Mouse (Mus musculus) heart, embryonic 16.5 days (tissue): ENCODE results near the gene Col28a1. TPM values are rescaled to one million over a fixed set of nuclear protein-coding genes. Genes with fewer than 3 reads are reported as not detected.
A peak's percentile ranks its signal among the peaks of the same experiment; 100 is the strongest.

ENCODE experiments used
- ATAC-seq: fragments of 200-750 bp; cut with Nextera tagmentation; replicated peaks from 2 replicates; pipeline ENCODE4 v1.8.0; 2017; ENCODE audit warnings: moderate number of reproducible peaks; ENCODE audit not compliant: insufficient read depth, low FRiP score; ENCODE audit errors: extremely low read depth
- H3K27ac ChIP-seq: fragments of 300-500 bp; sonication (generic); 2 replicates; pipeline ENCODE4 v1.5.1; 2014; ENCODE audit warnings: mild to moderate bottlenecking, low read length, control low read depth, moderate library complexity
- H3K27me3 ChIP-seq: fragments of 300-500 bp; sonication (generic); 2 replicates; pipeline ENCODE4 v1.6.1; 2014; ENCODE audit warnings: low read length, mixed read lengths; ENCODE audit not compliant: control insufficient read depth, insufficient read depth
- H3K36me3 ChIP-seq: fragments of 300-500 bp; sonication (generic); 2 replicates; pipeline ENCODE4 v1.6.1; 2014; ENCODE audit not compliant: control insufficient read depth, insufficient read depth
- H3K4me1 ChIP-seq: fragments of 300-500 bp; sonication (generic); 2 replicates; pipeline ENCODE4 v1.6.1; 2014; ENCODE audit warnings: low read length, mixed read lengths; ENCODE audit not compliant: control insufficient read depth, insufficient read depth
- H3K4me2 ChIP-seq: fragments of 300-500 bp; sonication (generic); 2 replicates; pipeline ENCODE4 v1.6.1; 2014; ENCODE audit warnings: low read depth, mild to moderate bottlenecking, control low read depth, low read length
- H3K4me3 ChIP-seq: fragments of 300-500 bp; sonication (generic); 2 replicates; pipeline ENCODE4 v1.5.1; 2014; ENCODE audit warnings: mild to moderate bottlenecking, control low read depth, low read length
- H3K9ac ChIP-seq: fragments of 300-500 bp; sonication (generic); 2 replicates; pipeline ENCODE4 v1.6.1; 2014; ENCODE audit warnings: low read length, control low read depth
- H3K9me3 ChIP-seq: fragments of 300-500 bp; sonication (generic); replicated peaks from 2 replicates; pipeline ENCODE4 v1.6.1; 2016; ENCODE audit warnings: low read length; ENCODE audit not compliant: control insufficient read depth
- WGBS: fragments of 180-500 bp; shearing (Covaris S2); extraction: QIAGEN DNeasy Blood & Tissue Kit; methylation state at CpG from one replicate; pipeline ENCODE4 v1.1.7; 2014; 5-methylcytosine and 5-hydroxymethylcytosine counted together
- polyA plus RNA-seq: library from polyadenylated mRNA; unstranded; fragments of >200 nt; fragmentation: Nextera tagmentation; extraction: Ambion mirVana; gene quantifications from 2 replicates; pipeline ENCODE4 v1.2.1, GENCODE M21; 2015

The Col28a1 gene
- polyA plus RNA-seq, 1 experiment from 2014 or later: 0.17 TPM

DNA sequence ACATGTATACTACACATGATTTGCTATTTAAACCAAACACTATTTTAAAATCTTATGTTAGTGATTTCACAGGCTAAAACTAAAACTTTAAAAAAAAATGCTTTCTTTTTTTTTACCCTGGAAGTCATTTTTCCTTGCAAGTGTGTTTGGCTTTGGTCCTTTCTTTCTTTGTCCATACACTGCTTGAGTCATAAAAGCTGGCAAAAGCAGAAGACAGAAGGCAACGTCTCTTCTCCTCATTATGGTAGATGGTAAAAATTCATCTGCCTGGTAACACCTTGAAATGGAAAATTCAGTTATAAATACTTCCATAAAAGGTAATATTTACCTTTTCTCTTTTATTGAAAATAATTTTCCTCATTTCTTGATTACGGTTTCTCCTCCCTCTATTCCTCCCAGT lies 16.3 kb downstream of the Col28a1 start:
- WGBS: 75% methylated on average over 2 of the region's 2 CpGs

DNA sequence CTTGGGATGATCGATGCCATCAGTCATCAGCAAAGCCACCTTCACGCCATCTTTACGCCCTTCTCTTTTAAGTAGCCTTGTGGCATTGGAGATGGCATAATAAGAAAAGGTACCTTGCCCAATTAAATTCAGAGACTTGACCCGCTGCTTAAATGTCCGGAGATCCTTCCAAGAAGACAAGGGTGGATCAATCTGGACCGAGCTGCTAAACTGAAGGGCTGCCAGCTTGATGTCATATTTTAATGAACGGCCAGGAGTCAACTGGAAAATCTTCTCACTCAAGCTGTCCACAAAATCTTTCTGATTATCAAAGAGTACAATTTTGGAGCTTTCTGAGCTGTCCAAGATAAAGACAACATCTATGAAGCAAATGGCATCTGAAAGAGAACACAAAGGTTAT lies 17.1 kb downstream of the Col28a1 start:
- Histone ChIP-seq H3K9ac (no peak overlapping the region), H3K36me3 (no peaks in the 10 kb centered on the region), H3K4me2 (no peak overlapping the region), H3K27ac (no peak overlapping the region), H3K4me3 (no peak overlapping the region), H3K4me1 (peaks cover 8% of the 10 kb centered on the region), H3K27me3 (no peaks in the 10 kb centered on the region), H3K9me3 (no peaks in the 10 kb centered on the region)
- ATAC-seq: no peak
- 90% methylated on average over 7 of the region's 7 CpGs for WGBS

More for the DNA sequence above, 16.3 kb downstream of the Col28a1 start:
- no peak overlapping the region for H3K27ac ChIP-seq
- no peaks in the 10 kb centered on the region for H3K36me3 ChIP-seq
- H3K9me3 ChIP-seq: no peaks in the 10 kb centered on the region
- no peak for ATAC-seq
- H3K4me3 ChIP-seq: no peak overlapping the region
- H3K9ac ChIP-seq: no peak overlapping the region
- H3K27me3 ChIP-seq: no peaks in the 10 kb centered on the region
- H3K4me1 ChIP-seq: peaks cover 8% of the 10 kb centered on the region
- no peak overlapping the region for H3K4me2 ChIP-seq

GRCm38 (mm10) chr6:8174062-8174461 lies 18.4 kb downstream of the Col28a1 start:
- WGBS: 21% methylated on average over 2 of the region's 2 CpGs
- no peak overlapping the region for H3K9ac ChIP-seq
- no peak overlapping the region for H3K4me3 ChIP-seq
- H3K4me1 ChIP-seq: peaks cover 6% of the 10 kb centered on the region
- no peak overlapping the region for H3K4me2 ChIP-seq
- H3K27ac ChIP-seq: no peak overlapping the region
- ATAC-seq: peak; percentile 72
- H3K36me3 ChIP-seq: no peaks in the 10 kb centered on the region
- no peaks in the 10 kb centered on the region for H3K27me3 ChIP-seq
- H3K9me3 ChIP-seq: no peaks in the 10 kb centered on the region

- H3K36me3 ChIP-seq: no peaks in the 10 kb centered on the region
- WGBS: 78% methylated on average over 1 of the region's 1 CpGs
- no peaks in the 10 kb centered on the region for H3K4me1 ChIP-seq
- H3K9ac ChIP-seq: no peak overlapping the region
- H3K4me3 ChIP-seq: no peak overlapping the region
- no peak for ATAC-seq
- no peaks in the 10 kb centered on the region for H3K27me3 ChIP-seq
- no peak overlapping the region for H3K27ac ChIP-seq
- H3K4me2 ChIP-seq: no peak overlapping the region
- H3K9me3 ChIP-seq: no peaks in the 10 kb centered on the region
Measured at GRCm38 (mm10) chr6:8172101-8172500, 20.3 kb downstream of the Col28a1 start.

DNA sequence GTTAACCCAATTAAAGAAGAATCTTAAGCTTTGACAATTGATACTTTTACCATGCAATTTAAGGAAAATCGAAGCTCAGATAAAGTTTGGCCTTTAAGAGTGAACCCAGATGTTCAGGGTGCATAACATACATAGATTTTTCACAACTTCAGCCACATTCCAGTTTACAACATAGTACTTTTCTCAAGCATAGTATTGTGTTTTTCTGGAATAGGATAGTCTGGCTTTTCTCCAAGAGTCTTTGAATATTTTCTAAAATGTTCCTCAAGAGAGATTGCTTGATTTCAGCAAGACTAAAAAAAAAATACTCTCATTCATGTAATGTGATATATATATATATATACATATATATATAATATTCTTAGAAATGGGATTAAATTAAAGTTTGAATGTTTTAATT lies 27.7 kb downstream of the Col28a1 start:
- ATAC-seq: no peak
- H3K9me3 ChIP-seq: no peaks in the 10 kb centered on the region
- 61% methylated on average over 1 of the region's 1 CpGs for WGBS

GRCm38 (mm10) chr6:8160001-8160400 lies 32.4 kb downstream of the Col28a1 start:
- ATAC-seq: no peak
- WGBS: 68% methylated on average over 2 of the region's 2 CpGs
- H3K27ac ChIP-seq: no peak overlapping the region
- H3K4me1 ChIP-seq: peaks cover 4% of the 10 kb centered on the region; the same call in 1 of the 2 replicates
- H3K9ac ChIP-seq: no peak overlapping the region
- H3K27me3 ChIP-seq: no peaks in the 10 kb centered on the region
- H3K4me3 ChIP-seq: no peak overlapping the region
- no peaks in the 10 kb centered on the region for H3K9me3 ChIP-seq
- H3K4me2 ChIP-seq: no peak overlapping the region
- H3K36me3 ChIP-seq: no peaks in the 10 kb centered on the region

More for the DNA sequence above, 27.7 kb downstream of the Col28a1 start:
- H3K4me3 ChIP-seq: no peak overlapping the region
- H3K9ac ChIP-seq: no peak overlapping the region
- no peaks in the 10 kb centered on the region for H3K27me3 ChIP-seq
- H3K36me3 ChIP-seq: no peaks in the 10 kb centered on the region
- peaks cover 2% of the 10 kb centered on the region; the same call in 1 of the 2 replicates for H3K4me1 ChIP-seq
- no peak overlapping the region for H3K27ac ChIP-seq
- no peak overlapping the region for H3K4me2 ChIP-seq

- H3K4me1 ChIP-seq: peaks cover 4% of the 10 kb centered on the region; the same call in 1 of the 2 replicates
- no peak overlapping the region for H3K4me2 ChIP-seq
- H3K4me3 ChIP-seq: no peak overlapping the region
- no peaks in the 10 kb centered on the region for H3K9me3 ChIP-seq
- H3K36me3 ChIP-seq: no peaks in the 10 kb centered on the region
- no peak overlapping the region for H3K27ac ChIP-seq
- no peak overlapping the region for H3K9ac ChIP-seq
- ATAC-seq: no peak
- H3K27me3 ChIP-seq: no peaks in the 10 kb centered on the region
Measured at GRCm38 (mm10) chr6:8157121-8157520, 35.3 kb downstream of the Col28a1 start.

DNA sequence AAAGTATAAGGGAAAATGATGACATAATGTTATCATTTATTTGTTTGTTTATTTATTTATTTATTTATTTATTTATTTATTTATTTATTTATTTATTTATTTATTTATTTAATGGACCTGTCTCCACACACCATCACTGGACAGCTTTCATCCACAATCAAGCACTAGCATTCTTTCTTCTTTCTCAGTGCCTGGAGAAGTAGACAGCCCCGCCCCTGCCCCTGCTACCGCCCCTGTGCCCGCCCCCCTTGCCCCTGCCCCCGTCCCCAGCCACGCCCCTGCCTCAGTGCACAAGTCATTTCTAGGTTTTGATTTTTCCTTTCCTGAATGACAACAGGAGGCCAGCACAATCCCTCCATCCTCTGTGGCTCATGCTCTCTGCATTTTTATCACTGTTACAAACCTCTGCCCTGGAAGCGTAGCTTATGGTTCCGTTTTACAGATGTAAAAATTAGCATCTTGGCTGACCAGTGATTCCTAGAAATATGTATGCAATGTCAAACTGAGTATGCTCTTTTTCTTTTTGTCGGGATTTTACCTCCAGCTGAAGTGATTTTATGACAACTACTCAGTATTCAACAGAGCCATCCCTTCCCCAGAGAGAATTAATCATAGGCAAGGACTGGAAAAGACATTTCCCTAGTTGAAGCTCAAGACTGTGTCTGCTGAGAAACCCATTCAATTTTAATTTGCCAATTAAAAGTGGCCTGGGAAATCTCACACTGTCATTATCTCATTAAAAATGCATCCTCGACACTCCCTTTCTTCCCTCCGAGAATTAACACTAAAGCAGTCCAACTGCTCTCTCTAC lies 39.7 kb downstream of the Col28a1 start:
- Histone ChIP-seq H3K27ac (no peak overlapping the region), H3K9ac (no peak overlapping the region), H3K36me3 (no peaks in the 10 kb centered on the region), H3K27me3 (no peaks in the 10 kb centered on the region), H3K4me3 (no peak overlapping the region), H3K4me2 (no peak overlapping the region), H3K4me1 (no peaks in the 10 kb centered on the region), H3K9me3 (no peaks in the 10 kb centered on the region)
- WGBS: 65% methylated on average over 10 of the region's 10 CpGs
- ATAC-seq: no peak

DNA sequence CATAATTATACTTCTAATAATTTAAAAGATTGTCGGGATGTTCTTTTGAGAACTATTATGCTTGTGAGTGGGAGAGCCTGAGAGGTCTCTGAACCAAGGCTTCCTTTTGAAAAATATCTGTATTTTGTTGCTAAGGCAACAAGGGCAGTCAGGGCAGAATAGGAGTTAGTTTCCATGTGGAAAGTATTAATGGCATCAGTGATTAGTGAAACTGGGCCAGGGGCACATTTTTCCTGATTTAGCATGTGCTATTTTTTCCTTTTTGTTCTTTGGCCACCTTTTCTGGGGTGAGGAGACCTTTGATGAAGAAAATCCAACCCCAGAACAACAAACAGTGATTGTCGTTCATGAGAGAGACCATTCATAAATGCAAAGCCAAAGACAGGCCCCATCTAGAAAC lies 43.5 kb downstream of the Col28a1 start:
- no peaks in the 10 kb centered on the region for H3K36me3 ChIP-seq
- 82% methylated on average over 2 of the region's 2 CpGs for WGBS

More for the DNA sequence above, 43.5 kb downstream of the Col28a1 start:
- no peaks in the 10 kb centered on the region for H3K9me3 ChIP-seq
- no peaks in the 10 kb centered on the region for H3K27me3 ChIP-seq
- H3K4me2 ChIP-seq: no peak overlapping the region
- H3K4me3 ChIP-seq: no peak overlapping the region
- ATAC-seq: no peak
- no peaks in the 10 kb centered on the region for H3K4me1 ChIP-seq
- no peak overlapping the region for H3K27ac ChIP-seq
- H3K9ac ChIP-seq: no peak overlapping the region
